Mouse (Mus musculus) midbrain, postnatal 0 days (tissue): ENCODE results near the gene Rpap3. TPM values are rescaled to one million over a fixed set of nuclear protein-coding genes. Genes with fewer than 3 reads are reported as not detected.

Experiments
- ATAC-seq: fragments of 200-750 bp; cut with Nextera tagmentation; 2 replicates; pipeline ENCODE4 v1.8.0; 2017; ENCODE audit warnings: moderate number of reproducible peaks, mild to moderate bottlenecking, moderate TSS enrichment, moderate library complexity; ENCODE audit not compliant: low FRiP score
- DNase-seq: peaks from one replicate; pipeline ENCODE4 v3.0.0-alpha.2; 2015; ENCODE audit warnings: low spot score
- H3K27ac ChIP-seq: fragments of 300-500 bp; sonication (generic); 2 replicates; pipeline ENCODE4 v1.5.1; 2014; ENCODE audit warnings: low read depth, mild to moderate bottlenecking, low read length, mixed read lengths
- H3K27me3 ChIP-seq: fragments of 300-500 bp; sonication (generic); 2 replicates; pipeline ENCODE4 v1.6.1; 2014; ENCODE audit warnings: low read length, control low read depth, mixed read lengths; ENCODE audit not compliant: insufficient read depth
- H3K36me3 ChIP-seq: fragments of 300-500 bp; sonication (generic); 2 replicates; pipeline ENCODE4 v1.6.1; 2014; ENCODE audit warnings: low read length, control low read depth, mixed read lengths; ENCODE audit not compliant: insufficient read depth
- H3K4me1 ChIP-seq: fragments of 300-500 bp; sonication (generic); 2 replicates; pipeline ENCODE4 v1.6.1; 2014; ENCODE audit warnings: mild to moderate bottlenecking, control low read depth, antibody characterized with exemption, low read length, mixed read lengths; ENCODE audit not compliant: insufficient read depth
- H3K4me2 ChIP-seq: fragments of 300-500 bp; sonication (generic); 2 replicates; pipeline ENCODE4 v1.6.1; 2014; ENCODE audit warnings: low read depth, mild to moderate bottlenecking, low read length, mixed read lengths; ENCODE audit not compliant: poor library complexity, severe bottlenecking
- H3K4me3 ChIP-seq: fragments of 300-500 bp; sonication (generic); 2 replicates; pipeline ENCODE4 v1.5.1; 2014; ENCODE audit warnings: low read depth, mild to moderate bottlenecking, low read length, moderate library complexity
- H3K9ac ChIP-seq: fragments of 300-500 bp; sonication (generic); replicated peaks from 2 replicates; pipeline ENCODE4 v1.6.1; 2014; ENCODE audit warnings: mild to moderate bottlenecking, low read length, moderate library complexity, mixed read lengths; ENCODE audit not compliant: poor library complexity, severe bottlenecking
- H3K9me3 ChIP-seq: fragments of 300-500 bp; sonication (generic); 2 replicates; pipeline ENCODE4 v1.6.1; 2016; ENCODE audit warnings: low read length, control low read depth
- CTCF ChIP-seq: IDR thresholded peaks from 2 replicates; pipeline ENCODE4 v1.5.1; 2016; ENCODE audit warnings: antibody characterized with exemption, mild to moderate bottlenecking
- WGBS: fragments of 180-500 bp; shearing (Covaris S2); extraction: QIAGEN DNeasy Blood & Tissue Kit; methylation state at CpG from one replicate; pipeline ENCODE4 v1.1.7; 2014; 5-methylcytosine and 5-hydroxymethylcytosine counted together
- polyA plus RNA-seq: library from polyadenylated mRNA; unstranded; fragments of >200 nt; fragmentation: Nextera tagmentation; extraction: Ambion mirVana; gene quantifications from 2 replicates; pipeline ENCODE4 v1.2.1, GENCODE M21; 2015
- total RNA-seq: library from RNA; depleted of rRNA; stranded (reverse); fragments of >200 nt; gene quantifications from 2 replicates; pipeline ENCODE4 v1.2.3, GENCODE M21; 2014

Gene Rpap3
- total and polyA plus RNA-seq, 2 experiments from 2014 or later: 21.8 to 46.2 TPM

DNA sequence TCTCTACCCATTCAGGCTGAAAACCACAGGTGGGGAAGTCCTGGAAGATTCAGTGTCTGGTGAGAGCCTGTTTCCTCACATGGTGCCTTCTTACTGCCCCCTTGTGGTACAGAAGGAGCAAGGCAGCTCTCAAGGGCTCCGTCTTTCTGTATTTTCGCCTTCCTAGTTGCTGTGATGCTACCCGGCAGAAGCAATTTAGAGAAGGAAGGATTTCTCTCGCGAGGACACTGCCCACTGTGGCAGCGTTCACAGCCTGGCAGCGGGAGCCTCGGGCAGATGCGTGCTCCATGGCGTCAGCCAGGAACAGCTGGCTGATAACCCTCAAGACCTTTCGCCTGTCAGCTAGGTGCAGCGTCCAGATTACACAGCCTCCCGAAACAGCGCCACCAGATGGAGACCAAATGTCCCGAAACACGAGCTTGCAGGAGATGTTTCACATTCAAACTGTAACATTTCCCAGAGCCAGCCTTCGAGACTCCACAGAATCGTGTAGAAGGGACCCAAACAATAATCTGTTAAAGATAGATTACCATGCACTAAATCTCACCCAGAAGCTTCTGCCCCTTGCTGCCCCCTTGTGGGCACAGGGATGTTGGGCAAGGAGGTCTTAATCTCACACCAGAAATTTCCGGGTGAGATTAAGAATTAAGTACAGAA, 41.7 kb downstream of the Rpap3 start:
- WGBS: 5% methylated on average over 19 of the region's 19 CpGs
- Histone ChIP-seq H3K36me3 (no peaks in the 10 kb centered on the region), H3K27ac (peak overlapping the region; percentile 84), H3K9ac (peak overlapping the region; percentile 48; the same call in 1 of the 2 replicates), H3K9me3 (no peaks in the 10 kb centered on the region), H3K27me3 (no peaks in the 10 kb centered on the region), H3K4me3 (peak overlapping the region; percentile 35), H3K4me2 (peak overlapping the region; percentile 54), H3K4me1 (no peaks in the 10 kb centered on the region)
- peak; percentile 93 for DNase-seq
- peak; percentile 85 for TF ChIP-seq CTCF
- ATAC-seq: peak; percentile 76

DNA sequence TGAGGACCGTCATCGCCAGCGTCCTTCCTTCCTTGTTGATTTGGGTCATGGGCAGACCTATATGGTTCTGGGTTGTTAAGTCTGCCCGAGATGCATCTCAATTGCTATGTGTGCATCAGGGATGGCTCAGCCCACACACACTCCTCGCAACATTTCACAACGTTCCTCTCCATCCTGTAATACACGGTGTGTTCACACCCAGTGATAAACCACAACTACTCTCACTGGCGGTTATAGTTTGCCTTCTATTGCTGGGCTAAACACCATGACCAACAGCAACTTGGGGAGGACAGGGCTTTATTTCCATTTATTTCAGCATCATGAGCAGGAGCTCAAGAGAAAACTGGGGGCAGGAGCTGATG, 46.9 kb downstream of the Rpap3 start:
- Histone ChIP-seq H3K9me3 (no peaks in the 10 kb centered on the region), H3K4me2 (peak overlapping the region; percentile 7; the same call in 1 of the 2 replicates), H3K27ac (0 out of 2 replicates have a peak overlapping the region, but pooled peaks have one; percentile 14), H3K27me3 (no peaks in the 10 kb centered on the region), H3K4me3 (no peak overlapping the region), H3K4me1 (0 out of 2 replicates have a peak, but pooled peaks cover 2% of the 10 kb centered on the region), H3K9ac (no peak overlapping the region), H3K36me3 (no peaks in the 10 kb centered on the region)
- 46% methylated on average over 8 of the region's 8 CpGs for WGBS
- no peak for TF ChIP-seq CTCF
- DNase-seq (no peak), ATAC-seq (no peak)

DNA sequence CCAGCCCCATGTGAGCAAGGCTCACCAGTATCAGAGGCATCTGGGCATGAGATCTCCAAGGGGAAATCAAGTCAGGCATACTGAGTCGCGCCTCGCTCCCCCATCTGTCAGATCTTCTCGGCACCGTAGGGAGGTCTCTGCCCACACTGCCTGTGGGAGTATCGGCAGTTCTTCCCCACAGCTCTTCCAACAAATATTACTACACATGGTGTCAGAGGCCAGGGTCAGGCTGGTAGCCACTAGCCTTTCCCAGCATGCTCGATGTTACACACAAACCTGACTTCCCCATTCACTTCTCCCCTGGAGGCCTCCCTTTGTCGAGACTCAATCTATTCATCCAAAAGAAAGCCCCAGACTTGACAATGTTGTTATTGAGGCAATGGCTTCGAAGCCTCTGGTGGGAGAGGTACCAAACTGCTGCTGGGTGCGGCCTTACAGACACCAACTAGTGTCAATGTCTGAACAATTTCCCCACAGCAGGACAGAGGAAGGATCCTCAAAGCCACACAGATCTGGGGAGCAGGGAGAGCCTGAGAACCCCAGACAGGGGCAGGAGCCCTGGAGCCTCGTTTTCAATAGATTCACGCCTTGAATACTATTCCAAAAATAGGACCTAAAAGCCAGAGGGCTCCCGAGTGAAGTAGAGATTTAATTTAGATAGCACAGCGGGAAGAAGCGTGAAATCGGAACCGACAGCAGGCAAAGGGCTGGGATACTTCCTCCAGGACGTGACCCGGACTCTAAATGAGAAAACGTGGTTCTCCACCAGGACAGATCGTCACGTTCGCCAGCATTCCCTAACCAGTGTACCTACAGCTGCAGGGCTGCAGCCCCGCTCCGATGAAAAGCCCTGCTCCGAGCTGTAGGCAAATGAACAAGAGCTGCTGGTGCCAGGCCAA, 47.5 kb downstream of the Rpap3 start:
- no peaks in the 10 kb centered on the region for H3K27me3 ChIP-seq
- ATAC-seq (no peak), DNase-seq (peak; percentile 35)
- peak overlapping the region; percentile 24; the same call in 1 of the 2 replicates for H3K9ac ChIP-seq
- no peaks in the 10 kb centered on the region for H3K9me3 ChIP-seq
- H3K4me3 ChIP-seq: no peak overlapping the region
- WGBS: 23% methylated on average over 26 of the region's 26 CpGs
- peak overlapping the region; percentile 7 for H3K4me2 ChIP-seq
- H3K27ac ChIP-seq: 0 out of 2 replicates have a peak overlapping the region, but pooled peaks have one; percentile 14
- 0 out of 2 replicates have a peak, but pooled peaks cover 2% of the 10 kb centered on the region for H3K4me1 ChIP-seq
- no peaks in the 10 kb centered on the region for H3K36me3 ChIP-seq
- no peak; the same call in 1 of the 2 replicates for TF ChIP-seq CTCF

DNA sequence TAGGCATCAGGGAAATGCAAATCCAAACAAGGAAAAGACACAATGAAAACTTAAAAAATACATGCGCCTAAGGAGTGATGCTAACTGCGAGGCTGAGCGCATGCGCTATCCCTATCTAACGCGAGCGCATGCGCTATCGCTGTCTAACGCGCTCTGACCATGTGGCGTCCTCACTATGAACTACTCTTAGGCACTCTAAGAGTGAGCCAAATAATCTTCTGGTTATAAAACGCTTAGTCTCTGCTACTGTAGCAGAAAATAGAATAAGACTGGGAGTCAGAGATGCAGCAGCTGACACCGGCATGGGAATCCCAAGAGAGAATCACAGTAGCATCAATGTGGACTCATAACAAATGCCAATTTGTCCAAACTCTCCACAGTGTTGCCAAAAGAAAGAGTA, 48.2 kb downstream of the Rpap3 start:
- no peaks in the 10 kb centered on the region for H3K27me3 ChIP-seq
- H3K4me3 ChIP-seq: no peak overlapping the region
- WGBS: 81% methylated on average over 14 of the region's 14 CpGs
- H3K9ac ChIP-seq: no peak overlapping the region
- ATAC-seq (no peak), DNase-seq (no peak)
- TF ChIP-seq CTCF: no peak
- H3K4me2 ChIP-seq: no peak overlapping the region
- H3K27ac ChIP-seq: no peak overlapping the region
- no peaks in the 10 kb centered on the region for H3K36me3 ChIP-seq
- H3K4me1 ChIP-seq: 0 out of 2 replicates have a peak, but pooled peaks cover 2% of the 10 kb centered on the region
- no peaks in the 10 kb centered on the region for H3K9me3 ChIP-seq

DNA sequence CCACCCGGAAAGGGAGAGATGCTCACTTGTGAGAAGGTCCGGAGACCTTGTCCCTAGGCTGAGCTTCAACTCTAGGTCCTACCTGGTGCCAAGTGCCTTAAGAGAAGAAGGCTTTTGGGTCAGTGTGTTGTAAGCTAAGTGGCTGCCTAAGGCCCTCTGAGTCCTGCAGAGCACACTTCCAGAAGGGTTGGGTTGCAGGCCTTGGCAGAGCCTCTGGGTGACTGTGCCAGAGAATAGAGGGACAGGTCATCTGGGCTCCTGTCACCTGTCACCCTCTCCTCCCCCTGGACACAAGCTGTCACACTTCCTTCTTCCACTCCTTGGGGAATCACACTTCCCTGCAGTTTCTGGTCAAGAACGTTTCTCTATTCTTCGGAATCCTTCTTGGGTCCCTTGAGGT, 55.9 kb downstream of the Rpap3 start:
- no peak for TF ChIP-seq CTCF
- H3K4me2 ChIP-seq: no peak overlapping the region
- 76% methylated on average over 4 of the region's 4 CpGs for WGBS
- H3K27me3 ChIP-seq: no peaks in the 10 kb centered on the region
- H3K9ac ChIP-seq: no peak overlapping the region
- no peak overlapping the region for H3K27ac ChIP-seq
- no peaks in the 10 kb centered on the region for H3K4me1 ChIP-seq
- no peak for DNase-seq
- no peaks in the 10 kb centered on the region for H3K9me3 ChIP-seq
- H3K4me3 ChIP-seq: no peak overlapping the region
- no peaks in the 10 kb centered on the region for H3K36me3 ChIP-seq
- no peak for ATAC-seq

DNA sequence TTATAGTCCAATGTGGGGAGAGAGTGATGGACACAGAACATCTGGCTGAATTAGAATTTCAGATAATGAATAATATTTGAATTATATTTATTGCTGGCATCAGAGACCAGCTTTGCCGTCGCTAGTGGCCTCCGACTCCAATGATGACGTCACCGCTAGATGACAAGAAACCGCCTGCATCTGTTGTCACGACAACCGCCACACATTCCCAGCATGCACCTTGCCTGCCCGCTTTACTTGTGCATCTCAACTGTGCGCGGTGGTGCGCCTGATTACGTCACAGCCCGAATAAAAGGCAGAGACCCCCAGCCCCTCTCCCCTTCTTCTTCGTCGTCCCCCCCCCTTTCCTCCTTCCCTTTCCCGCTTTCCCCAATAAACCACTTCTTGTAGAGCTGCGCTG, 57.4 kb downstream of the Rpap3 start:
- H3K4me1 ChIP-seq: no peaks in the 10 kb centered on the region
- 87% methylated on average over 18 of the region's 18 CpGs for WGBS
- DNase-seq: no peak
- H3K27me3 ChIP-seq: no peaks in the 10 kb centered on the region
- H3K36me3 ChIP-seq: no peaks in the 10 kb centered on the region
- H3K4me2 ChIP-seq: no peak overlapping the region
- no peak for TF ChIP-seq CTCF
- H3K9ac ChIP-seq: no peak overlapping the region
- H3K27ac ChIP-seq: no peak overlapping the region
- no peak overlapping the region for H3K4me3 ChIP-seq
- ATAC-seq: no peak
- no peaks in the 10 kb centered on the region for H3K9me3 ChIP-seq
